Mouse (Mus musculus): ENCODE data around the gene Coro1b. TPM values are rescaled to one million over a fixed set of nuclear protein-coding genes. Genes with fewer than 3 reads are reported as not detected.

Coro1b gene
- polyA plus RNA-seq, 1 experiment from 2014 or later: 176 TPM

GRCm38 (mm10) chr19:4156771-4157170 is 8.4 kb downstream of the Coro1b start:
- H3K9me3 ChIP-seq (replicated peaks; ENCODE audit: control insufficient read depth, low read length): no peaks in the 10 kb centered on the region
- H3K9ac ChIP-seq (ENCODE audit: low read length): no peak overlapping the region
- no peaks in the 10 kb centered on the region for H3K4me1 ChIP-seq (ENCODE audit: control insufficient read depth, insufficient read depth, low read length)
- ATAC-seq (ENCODE audit: insufficient read depth, low FRiP score): no peak
- no peaks in the 10 kb centered on the region for H3K27me3 ChIP-seq (ENCODE audit: control insufficient read depth, insufficient read depth, low read length)
- no peak overlapping the region for H3K4me3 ChIP-seq (replicated peaks; ENCODE audit: low read length)
- 0 out of 2 replicates have a peak, but pooled peaks cover 4% of the 10 kb centered on the region for H3K36me3 ChIP-seq (ENCODE audit: control insufficient read depth, insufficient read depth, low read length)
- H3K27ac ChIP-seq (ENCODE audit: low read length): no peak overlapping the region
- H3K4me2 ChIP-seq (ENCODE audit: low read depth, low read length): no peak overlapping the region
- 90% methylated on average over 12 of the region's 12 CpGs for WGBS

GRCm38 (mm10) chr19:4159049-4159448 is 10.6 kb downstream of the Coro1b start:
- no peak overlapping the region for H3K4me2 ChIP-seq (ENCODE audit: low read depth, low read length)
- 92% methylated on average over 8 of the region's 8 CpGs for WGBS

GRCm38 (mm10) chr19:4162646-4163542 is 14.5 kb downstream of the Coro1b start, which contains the start of gene Rps6kb2:
Rps6kb2 (minus strand) TSS chr19:4163354.
- Histone ChIP-seq H3K4me3 (replicated peaks; ENCODE audit: low read length) (peak within 1 kb of the TSS; percentile 80), H3K4me2 (ENCODE audit: low read depth, low read length) (peak within 1 kb of the TSS; percentile 97), H3K9me3 (replicated peaks; ENCODE audit: control insufficient read depth, low read length) (no peaks in the 10 kb centered on the region), H3K9ac (ENCODE audit: low read length) (peak within 1 kb of the TSS; percentile 88), H3K27ac (ENCODE audit: low read length) (peak within 1 kb of the TSS; percentile 78; the same call in 1 of the 2 replicates), H3K27me3 (ENCODE audit: control insufficient read depth, insufficient read depth, low read length) (no peaks in the 10 kb centered on the region), H3K4me1 (ENCODE audit: control insufficient read depth, insufficient read depth, low read length) (peaks cover 9% of the 10 kb centered on the region), H3K36me3 (ENCODE audit: control insufficient read depth, insufficient read depth, low read length) (0 out of 2 replicates have a peak, but pooled peaks cover 4% of the 10 kb centered on the region)
- peak; percentile 88 for ATAC-seq (ENCODE audit: insufficient read depth, low FRiP score)
- 6% methylated on average over 41 of the region's 42 CpGs for WGBS

More at GRCm38 (mm10) chr19:4159049-4159448, 10.6 kb downstream of the Coro1b start:
- Histone ChIP-seq H3K4me3 (replicated peaks; ENCODE audit: low read length) (no peak overlapping the region), H3K9me3 (replicated peaks; ENCODE audit: control insufficient read depth, low read length) (no peaks in the 10 kb centered on the region), H3K27ac (ENCODE audit: low read length) (no peak overlapping the region), H3K9ac (ENCODE audit: low read length) (no peak overlapping the region), H3K27me3 (ENCODE audit: control insufficient read depth, insufficient read depth, low read length) (no peaks in the 10 kb centered on the region), H3K36me3 (ENCODE audit: control insufficient read depth, insufficient read depth, low read length) (0 out of 2 replicates have a peak, but pooled peaks cover 4% of the 10 kb centered on the region), H3K4me1 (ENCODE audit: control insufficient read depth, insufficient read depth, low read length) (peaks cover 9% of the 10 kb centered on the region)
- no peak for ATAC-seq (ENCODE audit: insufficient read depth, low FRiP score)

- Histone ChIP-seq H3K36me3 (ENCODE audit: control insufficient read depth, insufficient read depth, low read length) (0 out of 2 replicates have a peak, but pooled peaks cover 4% of the 10 kb centered on the region), H3K4me2 (ENCODE audit: low read depth, low read length) (peak overlapping the region; percentile 65), H3K9me3 (replicated peaks; ENCODE audit: control insufficient read depth, low read length) (no peaks in the 10 kb centered on the region), H3K27me3 (ENCODE audit: control insufficient read depth, insufficient read depth, low read length) (no peaks in the 10 kb centered on the region), H3K27ac (ENCODE audit: low read length) (peak overlapping the region; percentile 78; the same call in 1 of the 2 replicates), H3K9ac (ENCODE audit: low read length) (peak overlapping the region; percentile 88), H3K4me3 (replicated peaks; ENCODE audit: low read length) (peak overlapping the region; percentile 80), H3K4me1 (ENCODE audit: control insufficient read depth, insufficient read depth, low read length) (peaks cover 9% of the 10 kb centered on the region)
- no peak for ATAC-seq (ENCODE audit: insufficient read depth, low FRiP score)
- WGBS: 28% methylated on average over 4 of the region's 4 CpGs
These were observed 15.1 kb downstream of the Coro1b start for GRCm38 (mm10) chr19:4163543-4163887.

- Histone ChIP-seq H3K4me2 (ENCODE audit: low read depth, low read length) (no peak overlapping the region), H3K4me1 (ENCODE audit: control insufficient read depth, insufficient read depth, low read length) (peaks cover 9% of the 10 kb centered on the region), H3K27me3 (ENCODE audit: control insufficient read depth, insufficient read depth, low read length) (no peaks in the 10 kb centered on the region), H3K36me3 (ENCODE audit: control insufficient read depth, insufficient read depth, low read length) (0 out of 2 replicates have a peak, but pooled peaks cover 4% of the 10 kb centered on the region), H3K27ac (ENCODE audit: low read length) (no peak overlapping the region), H3K9ac (ENCODE audit: low read length) (no peak overlapping the region; the same call in 1 of the 2 replicates), H3K9me3 (replicated peaks; ENCODE audit: control insufficient read depth, low read length) (no peaks in the 10 kb centered on the region), H3K4me3 (replicated peaks; ENCODE audit: low read length) (no peak overlapping the region)
- WGBS: 72% methylated on average over 3 of the region's 3 CpGs
- ATAC-seq (ENCODE audit: insufficient read depth, low FRiP score): no peak
These were observed 15.7 kb downstream of the Coro1b start for GRCm38 (mm10) chr19:4164100-4164499.

GRCm38 (mm10) chr19:4164721-4165120 is 16.3 kb downstream of the Coro1b start:
- no peak for ATAC-seq (ENCODE audit: insufficient read depth, low FRiP score)
- H3K27ac ChIP-seq (ENCODE audit: low read length): 0 out of 2 replicates have a peak overlapping the region, but pooled peaks have one; percentile 20
- H3K4me2 ChIP-seq (ENCODE audit: low read depth, low read length): no peak overlapping the region
- H3K27me3 ChIP-seq (ENCODE audit: control insufficient read depth, insufficient read depth, low read length): no peaks in the 10 kb centered on the region
- H3K9me3 ChIP-seq (replicated peaks; ENCODE audit: control insufficient read depth, low read length): no peaks in the 10 kb centered on the region
- no peak overlapping the region for H3K9ac ChIP-seq (ENCODE audit: low read length)
- WGBS: 67% methylated on average over 2 of the region's 2 CpGs
- no peak overlapping the region for H3K4me3 ChIP-seq (replicated peaks; ENCODE audit: low read length)
- H3K4me1 ChIP-seq (ENCODE audit: control insufficient read depth, insufficient read depth, low read length): peaks cover 10% of the 10 kb centered on the region
- 0 out of 2 replicates have a peak, but pooled peaks cover 4% of the 10 kb centered on the region for H3K36me3 ChIP-seq (ENCODE audit: control insufficient read depth, insufficient read depth, low read length)

- ATAC-seq (ENCODE audit: insufficient read depth, low FRiP score): no peak
These were observed 18.5 kb downstream of the Coro1b start for GRCm38 (mm10) chr19:4166678-4167476.

GRCm38 (mm10) chr19:4169378-4169784 is 21.0 kb downstream of the Coro1b start:
- H3K9ac ChIP-seq (ENCODE audit: low read length): peak overlapping the region; percentile 90
- peak; percentile 96 for ATAC-seq (ENCODE audit: insufficient read depth, low FRiP score)
- no peaks in the 10 kb centered on the region for H3K9me3 ChIP-seq (replicated peaks; ENCODE audit: control insufficient read depth, low read length)
- H3K4me2 ChIP-seq (ENCODE audit: low read depth, low read length): peak overlapping the region; percentile 97
- H3K36me3 ChIP-seq (ENCODE audit: control insufficient read depth, insufficient read depth, low read length): no peaks in the 10 kb centered on the region
- H3K27ac ChIP-seq (ENCODE audit: low read length): peak overlapping the region; percentile 93
- peaks cover 12% of the 10 kb centered on the region; the same call in 1 of the 2 replicates for H3K4me1 ChIP-seq (ENCODE audit: control insufficient read depth, insufficient read depth, low read length)
- peak overlapping the region; percentile 53 for H3K4me3 ChIP-seq (replicated peaks; ENCODE audit: low read length)
- H3K27me3 ChIP-seq (ENCODE audit: control insufficient read depth, insufficient read depth, low read length): no peaks in the 10 kb centered on the region
- WGBS: under 1% methylated on average over 43 of the region's 43 CpGs

More at GRCm38 (mm10) chr19:4166678-4167476, 18.5 kb downstream of the Coro1b start:
- H3K27me3 ChIP-seq (ENCODE audit: control insufficient read depth, insufficient read depth, low read length): no peaks in the 10 kb centered on the region
- no peak overlapping the region for H3K4me2 ChIP-seq (ENCODE audit: low read depth, low read length)
- no peaks in the 10 kb centered on the region for H3K9me3 ChIP-seq (replicated peaks; ENCODE audit: control insufficient read depth, low read length)
- no peaks in the 10 kb centered on the region for H3K36me3 ChIP-seq (ENCODE audit: control insufficient read depth, insufficient read depth, low read length)
- H3K4me3 ChIP-seq (replicated peaks; ENCODE audit: low read length): no peak overlapping the region
- 77% methylated on average over 9 of the region's 9 CpGs for WGBS
- no peak overlapping the region for H3K27ac ChIP-seq (ENCODE audit: low read length)
- H3K4me1 ChIP-seq (ENCODE audit: control insufficient read depth, insufficient read depth, low read length): peaks cover 21% of the 10 kb centered on the region
- no peak overlapping the region for H3K9ac ChIP-seq (ENCODE audit: low read length)
